Mouse (Mus musculus) bone marrow macrophage, adult 2 months (primary cell): ENCODE results near the gene Tenm4.

Source experiments
- CTCF ChIP-seq: IDR thresholded peaks from 2 replicates; pipeline ENCODE4 v1.5.1; 2012; ENCODE audit warnings: low read depth, mild to moderate bottlenecking, low read length, moderate library complexity
- POLR2A ChIP-seq: IDR thresholded peaks from 2 replicates; pipeline ENCODE4 v1.6.1; 2012; ENCODE audit warnings: mild to moderate bottlenecking, low read depth, low read length, borderline replicate concordance

DNA sequence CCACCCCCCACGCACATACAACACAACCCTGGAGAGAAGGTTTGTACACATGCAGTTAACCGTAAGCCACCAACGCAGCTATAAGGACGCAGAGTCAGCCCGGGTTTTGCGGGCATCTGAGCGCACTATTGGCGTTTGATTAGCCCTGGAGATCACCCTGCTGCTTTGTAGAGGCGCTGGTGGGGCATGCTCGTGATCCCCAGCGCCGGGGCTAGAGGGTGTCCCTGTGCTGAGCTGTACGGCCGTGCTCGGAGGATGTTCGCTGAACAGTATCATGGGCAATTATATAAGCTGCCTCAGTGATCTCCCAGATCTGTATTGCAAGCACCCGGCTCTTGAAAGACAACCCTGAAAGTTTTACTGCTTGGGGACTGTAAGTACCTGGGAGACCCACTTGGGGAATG, 40.6 kb downstream of the Tenm4 start:
- no peak for TF ChIP-seq CTCF
- TF ChIP-seq POLR2A: no peak
